Mouse (Mus musculus) midbrain, embryonic 11.5 days (tissue): ENCODE data around the gene Gm49396. TPM values are rescaled to one million over a fixed set of nuclear protein-coding genes. Genes with fewer than 3 reads are reported as not detected.

Experiments
- ATAC-seq: fragments of 200-750 bp; cut with Nextera tagmentation; 2 replicates; pipeline ENCODE4 v1.8.0; 2017; ENCODE audit warnings: moderate TSS enrichment, moderate library complexity; ENCODE audit not compliant: low FRiP score
- DNase-seq: peaks from one replicate; pipeline ENCODE4 v3.0.0; 2015; ENCODE audit warnings: low spot score; ENCODE audit errors: missing footprints
- H3K27ac ChIP-seq: fragments of 300-500 bp; sonication (generic); 2 replicates; pipeline ENCODE4 v1.5.1; 2014; ENCODE audit warnings: low read depth, low read length
- H3K27me3 ChIP-seq: fragments of 300-500 bp; sonication (generic); 2 replicates; pipeline ENCODE4 v1.6.1; 2014; ENCODE audit warnings: mild to moderate bottlenecking, low read length, moderate library complexity, mixed read lengths; ENCODE audit not compliant: control insufficient read depth, insufficient read depth
- H3K36me3 ChIP-seq: fragments of 300-500 bp; sonication (generic); 2 replicates; pipeline ENCODE4 v1.6.1; 2014; ENCODE audit warnings: mild to moderate bottlenecking, low read length, moderate library complexity, mixed read lengths; ENCODE audit not compliant: control insufficient read depth, insufficient read depth
- H3K4me1 ChIP-seq: fragments of 300-500 bp; sonication (generic); 2 replicates; pipeline ENCODE4 v1.6.1; 2014; ENCODE audit warnings: low read length; ENCODE audit not compliant: control insufficient read depth, insufficient read depth
- H3K4me2 ChIP-seq: fragments of 300-500 bp; sonication (generic); 2 replicates; pipeline ENCODE4 v1.6.1; 2014; ENCODE audit warnings: mild to moderate bottlenecking, moderate library complexity
- H3K4me3 ChIP-seq: fragments of 300-500 bp; sonication (generic); 2 replicates; pipeline ENCODE4 v1.5.1; 2014; ENCODE audit warnings: low read depth, low read length
- H3K9ac ChIP-seq: fragments of 300-500 bp; sonication (generic); 2 replicates; pipeline ENCODE4 v1.6.1; 2014; ENCODE audit warnings: low read length
- H3K9me3 ChIP-seq: fragments of 300-500 bp; sonication (generic); 2 replicates; pipeline ENCODE4 v1.6.1; 2016; ENCODE audit warnings: low read length; ENCODE audit not compliant: control insufficient read depth
- WGBS: fragments of 180-500 bp; shearing (Covaris S2); extraction: QIAGEN DNeasy Blood & Tissue Kit; methylation state at CpG from one replicate; pipeline ENCODE4 v1.1.7; 2014; 5-methylcytosine and 5-hydroxymethylcytosine counted together
- polyA plus RNA-seq: library from polyadenylated mRNA; unstranded; fragments of >200 nt; fragmentation: Nextera tagmentation; extraction: Ambion mirVana; gene quantifications from 2 replicates; pipeline ENCODE4 v1.2.1, GENCODE M21; 2014

The Gm49396 gene
- polyA plus RNA-seq, 1 experiment from 2014 or later, result 7.5 TPM

GRCm38 (mm10) chr7:30550603-30551002, 12.5 kb upstream of the Gm49396 start:
- peaks cover 12% of the 10 kb centered on the region for H3K4me1 ChIP-seq
- peaks cover 5% of the 10 kb centered on the region; the same call in 1 of the 2 replicates for H3K36me3 ChIP-seq
- 100% methylated on average over 1 of the region's 1 CpGs for WGBS
- ATAC-seq, result no peak
- no peak overlapping the region for H3K4me3 ChIP-seq
- H3K9me3 ChIP-seq, result no peaks in the 10 kb centered on the region
- no peak for DNase-seq
- H3K9ac ChIP-seq, result no peak overlapping the region
- H3K27ac ChIP-seq, result no peak overlapping the region
- no peak overlapping the region for H3K4me2 ChIP-seq
- no peaks in the 10 kb centered on the region for H3K27me3 ChIP-seq

GRCm38 (mm10) chr7:30551445-30552101, 11.6 kb upstream of the Gm49396 start:
- H3K27me3 ChIP-seq, result no peaks in the 10 kb centered on the region
- no peaks in the 10 kb centered on the region for H3K9me3 ChIP-seq
- peak overlapping the region; percentile 93 for H3K4me2 ChIP-seq
- peak overlapping the region; percentile 70 for H3K27ac ChIP-seq
- peak overlapping the region; percentile 71 for H3K9ac ChIP-seq
- peak; percentile 71 for ATAC-seq
- H3K36me3 ChIP-seq, result peaks cover 8% of the 10 kb centered on the region; the same call in 1 of the 2 replicates
- WGBS, result 2% methylated on average over 10 of the region's 10 CpGs
- DNase-seq, result no peak
- H3K4me3 ChIP-seq, result peak overlapping the region; percentile 49
- peaks cover 12% of the 10 kb centered on the region for H3K4me1 ChIP-seq

DNA sequence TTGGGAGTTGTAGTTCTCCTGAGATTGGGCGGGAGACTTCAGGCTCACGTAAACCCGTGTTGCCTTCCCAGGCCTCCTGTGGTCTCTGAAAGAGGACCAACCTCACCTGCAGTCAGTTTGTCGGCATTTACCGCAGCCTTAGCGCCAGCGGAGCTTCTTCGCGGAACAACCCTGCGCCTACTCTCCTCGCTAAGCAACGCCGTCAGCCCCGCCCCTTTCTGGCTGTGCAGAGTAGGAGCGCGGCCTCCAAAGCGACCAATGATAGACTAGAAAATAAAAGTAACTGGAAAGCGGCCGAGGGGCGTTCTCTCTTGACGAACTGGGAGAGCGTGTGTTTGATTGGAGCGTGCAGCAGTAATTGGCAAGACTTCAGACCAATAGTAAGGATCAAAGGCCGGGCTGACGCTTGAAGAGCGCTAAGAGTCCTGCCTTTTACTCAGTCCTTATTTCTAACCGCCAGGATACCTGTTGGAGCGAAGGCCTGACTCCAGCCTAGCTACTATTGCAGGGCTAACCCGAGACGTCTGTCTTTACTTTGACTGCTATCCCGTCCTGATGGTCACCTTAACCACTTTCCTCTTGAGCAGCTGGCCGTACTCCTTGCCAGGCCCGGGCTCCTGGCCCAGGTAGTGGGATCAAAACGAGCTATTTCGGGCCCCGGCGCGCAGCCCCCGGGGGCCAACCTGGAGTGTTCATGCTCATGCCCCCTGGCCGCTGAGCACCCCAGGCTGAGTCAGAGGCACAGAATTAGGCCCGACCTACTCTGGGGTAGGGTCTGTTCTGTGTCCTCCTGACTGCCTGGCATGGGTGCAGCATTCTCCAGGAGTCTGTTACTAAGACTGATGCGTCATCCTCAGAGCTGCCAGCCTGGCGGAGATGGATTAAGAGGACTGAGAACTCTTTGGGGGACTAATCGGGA, 10.8 kb upstream of the Gm49396 start, which contains the start of the genes Hspb6 and Proser3:
TSS of gene Hspb6 (plus strand) at position 77 of the 919 bp plus-strand sequence.
TSS of gene Proser3 (minus strand) at position 198 of the 919 bp plus-strand sequence.
- Histone ChIP-seq H3K27me3 (no peaks in the 10 kb centered on the region), H3K9me3 (no peaks in the 10 kb centered on the region), H3K4me1 (peaks cover 12% of the 10 kb centered on the region), H3K4me3 (peak within 1 kb of the TSS; percentile 49), H3K27ac (peak within 1 kb of the TSS; percentile 70), H3K36me3 (peaks cover 14% of the 10 kb centered on the region; the same call in 1 of the 2 replicates), H3K9ac (peak within 1 kb of the TSS; percentile 72), H3K4me2 (peak within 1 kb of the TSS; percentile 93)
- WGBS, result 1% methylated on average over 44 of the region's 44 CpGs
- peak; percentile 99 for DNase-seq
- peak; percentile 94 for ATAC-seq

DNA sequence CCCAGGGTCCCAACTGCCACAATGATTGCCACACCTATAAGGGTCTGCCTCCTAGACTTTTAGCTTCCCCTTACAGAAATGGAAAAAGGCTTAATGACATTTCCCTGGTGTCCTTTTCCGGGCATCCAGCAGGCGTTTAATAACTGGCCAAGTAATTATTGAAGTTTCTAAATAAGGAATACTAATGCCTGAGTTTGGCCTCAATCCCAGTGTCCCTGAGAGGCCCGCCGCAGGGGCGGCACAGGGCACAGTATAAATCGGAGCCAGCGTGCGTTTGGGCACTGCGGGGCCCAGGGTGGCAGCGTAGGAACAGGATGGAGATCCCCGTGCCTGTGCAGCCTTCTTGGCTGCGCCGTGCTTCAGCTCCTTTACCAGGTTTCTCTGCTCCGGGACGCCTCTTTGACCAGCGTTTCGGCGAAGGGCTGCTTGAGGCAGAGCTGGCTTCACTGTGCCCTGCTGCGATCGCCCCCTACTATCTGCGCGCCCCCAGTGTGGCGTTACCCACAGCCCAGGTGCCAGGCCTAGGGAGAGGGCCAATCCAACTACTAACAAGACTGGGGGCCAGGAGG, 10.0 kb upstream of the Gm49396 start:
- H3K9me3 ChIP-seq, result no peaks in the 10 kb centered on the region
- no peak overlapping the region for H3K27ac ChIP-seq
- no peaks in the 10 kb centered on the region for H3K27me3 ChIP-seq
- H3K36me3 ChIP-seq, result peaks cover 14% of the 10 kb centered on the region; the same call in 1 of the 2 replicates
- peak overlapping the region; percentile 93 for H3K4me2 ChIP-seq
- H3K4me3 ChIP-seq, result peak overlapping the region; percentile 49
- WGBS, result 10% methylated on average over 23 of the region's 23 CpGs
- peak overlapping the region; percentile 72 for H3K9ac ChIP-seq
- peaks cover 12% of the 10 kb centered on the region for H3K4me1 ChIP-seq
- ATAC-seq (no peak), DNase-seq (no peak)

GRCm38 (mm10) chr7:30553810-30554584, 9.1 kb upstream of the Gm49396 start:
- Histone ChIP-seq H3K4me2 (peak overlapping the region; percentile 93; the same call in 1 of the 2 replicates), H3K27me3 (no peaks in the 10 kb centered on the region), H3K4me1 (peaks cover 17% of the 10 kb centered on the region), H3K36me3 (peaks cover 14% of the 10 kb centered on the region; the same call in 1 of the 2 replicates), H3K27ac (no peak overlapping the region), H3K4me3 (no peak overlapping the region; the same call in 1 of the 2 replicates), H3K9ac (peak overlapping the region; percentile 72; the same call in 1 of the 2 replicates), H3K9me3 (no peaks in the 10 kb centered on the region)
- WGBS, result 89% methylated on average over 22 of the region's 22 CpGs
- DNase-seq (no peak), ATAC-seq (no peak)

DNA sequence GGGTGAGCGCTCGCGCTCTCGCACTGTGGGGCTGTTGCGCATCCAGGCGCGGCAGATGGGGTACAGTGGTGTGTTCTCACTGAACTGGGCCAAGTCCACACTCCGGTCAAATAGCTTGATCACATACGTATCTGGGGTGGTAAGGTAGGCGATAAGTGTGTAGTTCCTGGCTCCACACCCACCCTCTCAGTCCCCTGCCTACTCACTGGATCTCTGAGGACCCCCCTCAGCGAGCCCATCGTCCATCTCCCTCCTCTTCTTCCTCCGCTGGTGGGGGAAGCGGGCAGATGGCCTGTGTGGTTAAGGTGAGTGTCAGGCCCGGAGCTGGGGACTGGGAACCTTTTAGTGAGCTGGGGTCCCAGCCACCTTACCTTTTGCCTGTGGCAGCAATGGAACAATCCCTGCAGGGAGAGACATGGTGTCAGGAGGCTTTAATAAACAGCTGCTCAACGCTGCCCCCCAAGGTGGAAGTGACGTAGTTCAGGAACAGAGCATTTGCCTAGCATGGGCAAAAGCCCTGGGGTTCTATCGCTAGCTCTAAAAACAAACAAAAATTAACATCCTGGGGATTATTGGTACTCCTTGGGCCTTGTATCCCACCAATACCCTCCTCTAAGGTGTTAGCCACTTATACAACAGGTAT, 6.1 kb upstream of the Gm49396 start:
- H3K27me3 ChIP-seq, result no peaks in the 10 kb centered on the region
- no peak overlapping the region for H3K9ac ChIP-seq
- WGBS, result 94% methylated on average over 18 of the region's 18 CpGs
- no peak overlapping the region for H3K4me3 ChIP-seq
- ATAC-seq (no peak), DNase-seq (no peak)
- peaks cover 14% of the 10 kb centered on the region; the same call in 1 of the 2 replicates for H3K36me3 ChIP-seq
- H3K4me2 ChIP-seq, result no peak overlapping the region
- H3K27ac ChIP-seq, result no peak overlapping the region
- H3K4me1 ChIP-seq, result peaks cover 23% of the 10 kb centered on the region
- H3K9me3 ChIP-seq, result no peaks in the 10 kb centered on the region

- no peak overlapping the region for H3K9ac ChIP-seq
- no peak overlapping the region for H3K4me3 ChIP-seq
- no peak overlapping the region; the same call in 1 of the 2 replicates for H3K4me2 ChIP-seq
- H3K4me1 ChIP-seq, result peaks cover 19% of the 10 kb centered on the region
- ATAC-seq, result no peak
- H3K27ac ChIP-seq, result no peak overlapping the region
- 87% methylated on average over 13 of the region's 13 CpGs for WGBS
- no peaks in the 10 kb centered on the region for H3K9me3 ChIP-seq
- DNase-seq, result no peak
- no peaks in the 10 kb centered on the region for H3K27me3 ChIP-seq
- peaks cover 14% of the 10 kb centered on the region; the same call in 1 of the 2 replicates for H3K36me3 ChIP-seq
Measured at GRCm38 (mm10) chr7:30557901-30558514, 5.1 kb upstream of the Gm49396 start.
